Mouse (Mus musculus) limb, embryonic 12.5 days (tissue): ENCODE results near the gene Zfp825. TPM values are rescaled to one million over a fixed set of nuclear protein-coding genes. Genes with fewer than 3 reads are reported as not detected.
"Not testable (repeated sequence)": the region's sequence is repeated elsewhere in the genome, so short reads cannot be mapped to it uniquely, and the experiment has no call there.

Experiments used
- ATAC-seq: fragments of 200-750 bp; cut with Nextera tagmentation; 2 replicates; pipeline ENCODE4 v1.8.0; 2017; ENCODE audit warnings: low read depth, moderate TSS enrichment; ENCODE audit not compliant: insufficient number of reproducible peaks, insufficient read depth, low FRiP score, low TSS enrichment
- H3K27ac ChIP-seq: fragments of 300-500 bp; sonication (generic); 2 replicates; pipeline ENCODE4 v1.5.1; 2016; ENCODE audit warnings: mild to moderate bottlenecking, moderate library complexity
- H3K27me3 ChIP-seq: fragments of 300-500 bp; sonication (generic); 2 replicates; pipeline ENCODE4 v1.6.1; 2016; ENCODE audit warnings: mild to moderate bottlenecking, moderate library complexity
- H3K36me3 ChIP-seq: fragments of 300-500 bp; sonication (generic); 2 replicates; pipeline ENCODE4 v1.6.1; 2016; ENCODE audit warnings: mild to moderate bottlenecking, moderate library complexity
- H3K4me1 ChIP-seq: fragments of 300-500 bp; sonication (generic); replicated peaks from 2 replicates; pipeline ENCODE4 v1.6.1; 2016
- H3K4me2 ChIP-seq: fragments of 300-500 bp; sonication (generic); 2 replicates; pipeline ENCODE4 v1.6.1; 2016; ENCODE audit warnings: mild to moderate bottlenecking, moderate library complexity
- H3K4me3 ChIP-seq: fragments of 300-500 bp; sonication (generic); replicated peaks from 2 replicates; pipeline ENCODE4 v1.5.1; 2016; ENCODE audit warnings: mild to moderate bottlenecking
- H3K9ac ChIP-seq: fragments of 300-500 bp; sonication (generic); replicated peaks from 2 replicates; pipeline ENCODE4 v1.6.1; 2016; ENCODE audit warnings: mild to moderate bottlenecking, moderate library complexity
- H3K9me3 ChIP-seq: fragments of 300-500 bp; sonication (generic); 2 replicates; pipeline ENCODE4 v1.6.1; 2016; ENCODE audit warnings: mild to moderate bottlenecking, moderate library complexity
- WGBS: fragments of 180-500 bp; shearing (Covaris S2); methylation state at CpG from one replicate; pipeline ENCODE4 v1.1.7; 2016; 5-methylcytosine and 5-hydroxymethylcytosine counted together
- polyA plus RNA-seq: library from polyadenylated mRNA; unstranded; fragments of >200 nt; fragmentation: Nextera tagmentation; extraction: Ambion mirVana; gene quantifications from 2 replicates; pipeline ENCODE4 v1.2.1, GENCODE M21; 2016

Zfp825 gene
- polyA plus RNA-seq, result 22.1 and 28.4 TPM in 2 replicates

DNA sequence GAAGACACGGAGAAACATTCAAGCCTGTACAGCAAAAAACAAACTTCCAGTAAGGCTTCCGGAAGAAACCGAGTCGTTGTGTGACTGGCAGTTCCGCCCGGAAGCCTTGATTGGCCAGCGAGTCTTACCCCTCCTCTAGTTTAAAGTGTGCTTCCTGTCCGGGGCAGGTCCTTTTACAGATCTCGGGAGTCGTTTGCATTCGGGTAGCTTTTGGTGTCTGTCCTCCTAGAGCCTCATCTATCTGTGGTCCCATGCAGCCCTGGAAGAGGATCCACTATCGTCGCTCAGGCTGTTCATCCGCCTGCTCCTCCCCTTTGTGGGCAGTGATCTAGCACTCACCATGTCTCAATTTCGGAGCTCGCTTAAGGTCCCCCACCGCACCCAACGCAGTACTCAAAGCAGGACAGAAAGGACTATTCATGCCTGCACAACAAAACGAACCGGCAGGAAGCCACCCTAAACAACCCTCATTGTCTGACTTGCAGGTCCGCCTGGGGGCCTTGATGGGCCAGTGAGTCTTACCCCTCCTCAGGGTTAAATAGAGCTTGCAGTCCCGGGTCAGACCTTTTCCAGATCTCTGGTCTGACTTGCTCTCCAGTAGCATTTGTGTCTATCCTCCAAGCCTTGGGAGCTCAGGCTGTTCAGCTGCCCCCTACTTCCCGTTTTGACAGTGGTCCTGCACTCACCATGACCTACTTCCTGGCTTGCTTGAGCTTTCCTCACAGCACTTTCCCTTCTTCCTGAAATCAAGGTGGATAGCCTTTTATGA is at the start of gene Zfp825:
Gene Zfp825 (minus strand): TSS at position 82 of the 769 bp plus-strand sequence.
- peak within 1 kb of the TSS; percentile 61 for H3K4me3 ChIP-seq
- peak within 1 kb of the TSS; percentile 81 for H3K4me2 ChIP-seq
- WGBS, result under 1% methylated on average over 23 of the region's 23 CpGs
- ATAC-seq, result peak; percentile 98
- peak within 1 kb of the TSS; percentile 80 for H3K9ac ChIP-seq
- no peaks in the 10 kb centered on the region for H3K9me3 ChIP-seq
- no peaks in the 10 kb centered on the region for H3K27me3 ChIP-seq
- peak within 1 kb of the TSS; percentile 82 for H3K27ac ChIP-seq
- 0 out of 2 replicates have a peak, but pooled peaks cover 3% of the 10 kb centered on the region for H3K4me1 ChIP-seq
- no peaks in the 10 kb centered on the region for H3K36me3 ChIP-seq

DNA sequence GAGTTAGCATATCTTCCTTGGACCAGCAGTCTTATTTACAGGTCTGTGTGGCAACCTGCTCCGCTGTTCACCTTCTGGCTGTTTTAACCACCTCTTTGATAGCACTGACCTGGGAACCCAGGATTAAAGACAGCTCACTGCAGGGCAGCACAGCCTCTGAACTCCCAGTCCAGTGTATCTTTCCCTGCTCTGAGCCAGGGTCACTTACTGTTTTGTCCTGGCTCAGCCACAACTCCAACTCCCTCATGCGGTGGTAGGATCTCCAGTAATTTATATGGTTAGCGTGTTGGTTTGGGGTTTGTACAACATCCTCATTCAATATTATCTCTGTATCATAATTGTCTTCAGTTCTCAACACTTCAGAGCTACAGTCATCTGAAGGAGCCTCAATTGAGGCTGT is 41.6 kb upstream of the Zfp825 start:
- not testable (repeated sequence) for H3K36me3 ChIP-seq, H3K4me1 ChIP-seq, H3K9ac ChIP-seq, H3K27ac ChIP-seq, H3K27me3 ChIP-seq, H3K4me3 ChIP-seq, H3K4me2 ChIP-seq, H3K9me3 ChIP-seq, ATAC-seq
- WGBS, result 88% methylated on average over 3 of the region's 3 CpGs

DNA sequence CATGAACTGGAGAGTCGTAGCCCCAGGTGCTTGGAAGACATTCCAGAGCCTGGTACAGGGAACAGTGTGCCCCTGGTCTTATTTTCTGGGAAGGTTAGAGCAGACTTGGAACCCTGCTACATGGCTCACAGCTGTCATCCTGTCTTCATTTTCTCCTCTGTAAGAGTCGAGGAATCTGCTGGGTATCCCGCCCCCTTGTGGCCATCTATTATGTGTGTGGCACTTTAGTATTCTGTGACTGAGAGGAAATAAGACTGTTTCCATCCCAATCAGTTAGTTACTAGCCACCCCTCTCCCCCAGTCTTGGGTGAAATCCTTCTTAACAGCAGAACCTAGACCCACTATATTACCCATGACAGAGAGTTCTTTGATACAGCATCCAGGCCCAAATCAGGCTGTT is 41.1 kb upstream of the Zfp825 start:
- H3K27ac ChIP-seq, H3K9me3 ChIP-seq, H3K4me2 ChIP-seq, H3K9ac ChIP-seq, H3K4me1 ChIP-seq, ATAC-seq, H3K27me3 ChIP-seq, H3K4me3 ChIP-seq, H3K36me3 ChIP-seq: not testable (repeated sequence)
- 14% methylated on average over 3 of the region's 3 CpGs for WGBS

DNA sequence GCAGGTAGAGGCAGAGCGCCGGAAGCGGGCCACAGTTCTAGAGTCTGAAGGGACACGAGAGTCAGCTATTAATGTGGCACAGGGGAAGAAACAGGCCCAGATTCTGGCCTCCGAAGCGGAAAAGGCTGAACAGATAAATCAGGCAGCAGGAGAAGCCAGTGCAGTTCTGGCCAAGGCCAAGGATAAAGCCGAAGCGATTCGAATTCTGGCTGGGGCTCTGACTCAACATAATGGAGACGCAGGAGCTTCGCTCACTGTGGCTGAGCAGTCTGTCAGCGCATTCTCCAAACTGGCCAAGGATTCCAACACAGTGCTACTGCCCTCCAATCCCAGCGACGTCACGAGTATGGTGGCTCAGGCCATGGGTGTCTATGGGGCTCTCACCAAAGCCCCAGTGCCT is 40.3 kb upstream of the Zfp825 start:
- Histone ChIP-seq H3K36me3 (no peaks in the 10 kb centered on the region), H3K27ac (no peak overlapping the region), H3K9me3 (peaks cover 3% of the 10 kb centered on the region; the same call in 1 of the 2 replicates), H3K9ac (no peak overlapping the region), H3K4me2 (no peak overlapping the region), H3K4me3 (no peak overlapping the region), H3K27me3 (no peaks in the 10 kb centered on the region), H3K4me1 (no peaks in the 10 kb centered on the region)
- ATAC-seq, result no peak
- 90% methylated on average over 15 of the region's 15 CpGs for WGBS

DNA sequence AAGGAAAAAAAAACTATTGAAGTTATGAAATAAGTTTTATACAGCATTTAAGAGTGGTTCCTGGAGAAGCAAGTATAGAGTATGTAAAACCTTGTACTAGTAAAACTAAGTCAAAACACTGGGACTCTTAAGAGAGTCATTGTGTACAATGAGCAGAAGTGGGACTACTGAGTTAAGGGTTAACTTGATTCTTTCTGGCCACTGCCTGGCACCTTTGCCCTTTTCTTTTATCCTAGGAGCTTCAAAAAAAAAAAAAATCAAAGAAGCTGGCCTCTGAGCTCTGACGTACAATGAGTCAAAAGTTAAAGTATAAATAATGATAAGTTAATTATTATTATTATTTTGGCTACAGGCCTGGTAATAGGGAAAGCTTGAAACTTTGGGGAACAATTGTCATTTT is 37.5 kb upstream of the Zfp825 start:
- H3K9ac ChIP-seq, H3K27me3 ChIP-seq, H3K4me3 ChIP-seq, ATAC-seq, H3K4me1 ChIP-seq, H3K27ac ChIP-seq, H3K36me3 ChIP-seq, H3K9me3 ChIP-seq, H3K4me2 ChIP-seq: not testable (repeated sequence)
- WGBS, result 25% methylated on average over 1 of the region's 1 CpGs

DNA sequence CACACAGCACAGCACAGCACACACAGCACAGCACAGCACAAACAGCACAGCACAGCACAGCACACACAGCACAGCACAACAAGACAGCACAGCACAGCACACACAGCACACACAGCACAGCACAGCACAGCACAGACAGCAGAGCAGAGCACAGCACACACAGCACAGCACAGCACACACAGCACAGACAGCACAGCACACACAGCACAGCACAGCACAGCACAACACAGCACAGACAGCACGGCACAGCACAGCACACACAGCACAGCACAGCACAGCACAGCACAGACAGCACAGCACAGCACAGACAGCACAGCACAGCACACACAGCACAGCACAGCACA is 35.6 kb upstream of the Zfp825 start:
- ATAC-seq, result peak; percentile 64; the same call in 1 of the 2 replicates
- H3K4me1 ChIP-seq, result not testable (repeated sequence)

DNA sequence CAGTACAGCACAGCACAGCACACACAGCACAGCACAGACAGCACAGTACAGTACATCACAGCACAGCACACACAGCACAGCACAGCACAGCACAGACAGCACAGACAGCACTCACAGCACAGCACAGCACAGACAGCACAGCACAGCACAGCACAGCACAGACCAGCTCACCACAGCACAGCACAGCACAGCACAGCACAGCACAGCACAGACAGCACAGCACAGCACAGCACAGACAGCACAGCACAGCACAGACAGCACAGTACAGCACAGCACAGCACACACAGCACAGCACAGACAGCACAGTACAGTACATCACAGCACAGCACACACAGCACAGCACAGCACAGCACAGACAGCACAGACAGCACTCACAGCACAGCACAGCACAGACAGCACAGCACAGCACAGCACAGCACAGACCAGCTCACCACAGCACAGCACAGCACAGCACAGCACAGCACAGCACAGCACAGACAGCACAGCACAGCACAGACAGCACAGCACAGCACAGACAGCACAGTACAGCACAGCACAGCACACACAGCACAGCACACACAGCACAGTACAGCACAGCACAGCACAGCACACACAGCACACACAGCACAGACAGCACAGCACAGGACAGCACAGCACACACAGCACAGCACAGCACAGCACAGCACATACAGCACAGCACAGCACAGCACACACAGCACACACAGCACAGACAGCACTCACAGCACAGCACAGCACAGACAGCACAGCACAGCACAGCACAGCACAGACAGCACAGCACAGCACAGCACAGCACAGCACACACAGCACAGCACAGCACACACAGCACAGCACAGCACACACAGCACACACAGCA is 35.0 kb upstream of the Zfp825 start:
- H3K4me1 ChIP-seq, H3K4me3 ChIP-seq, H3K9ac ChIP-seq, H3K27ac ChIP-seq, H3K4me2 ChIP-seq, H3K36me3 ChIP-seq, H3K9me3 ChIP-seq, H3K27me3 ChIP-seq: not testable (repeated sequence)
- peak; percentile 66; the same call in 1 of the 2 replicates for ATAC-seq

More for the DNA sequence above, 35.6 kb upstream of the Zfp825 start:
- H3K27ac ChIP-seq, H3K27me3 ChIP-seq, H3K9me3 ChIP-seq, H3K36me3 ChIP-seq, H3K4me3 ChIP-seq, H3K4me2 ChIP-seq, H3K9ac ChIP-seq: not testable (repeated sequence)
- 17% methylated on average over 1 of the region's 1 CpGs for WGBS

DNA sequence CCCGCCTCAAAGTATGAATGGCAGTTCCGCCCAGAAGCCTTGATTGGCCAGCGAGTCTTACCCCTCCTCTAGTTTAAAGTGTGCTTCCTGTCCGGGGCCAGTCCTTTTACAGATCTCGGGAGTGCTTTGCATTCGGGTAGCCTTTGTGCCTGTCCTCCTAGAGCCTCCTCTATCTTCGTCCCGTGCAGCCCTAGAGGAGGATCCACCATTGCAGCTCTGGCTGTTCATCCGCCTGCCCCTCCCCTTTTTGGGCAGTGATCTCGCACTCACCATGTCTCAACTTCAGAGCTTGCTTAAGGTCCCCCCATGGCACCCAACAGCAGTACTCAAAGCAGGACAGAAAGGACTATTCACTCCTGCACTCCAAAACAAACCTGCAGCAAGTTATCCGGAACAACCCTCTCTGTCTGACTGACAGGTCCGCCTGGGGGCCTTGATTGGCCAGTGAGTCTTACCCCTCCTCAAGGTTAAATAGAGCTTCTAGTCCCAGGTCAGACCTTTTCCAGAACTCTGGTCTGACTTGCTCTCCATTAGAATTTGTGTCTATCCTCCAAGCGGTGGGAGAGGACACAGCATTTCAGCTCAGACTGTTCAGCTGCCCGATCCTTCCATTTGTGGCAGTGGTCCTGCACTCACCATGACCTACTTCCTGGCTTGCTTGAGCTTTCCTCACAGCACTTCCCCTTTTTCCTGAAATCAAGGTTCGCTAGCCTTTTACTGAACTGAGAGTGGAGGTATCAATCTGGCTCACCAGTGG is 28.9 kb upstream of the Zfp825 start:
- Histone ChIP-seq H3K4me1 (no peaks in the 10 kb centered on the region), H3K9me3 (no peaks in the 10 kb centered on the region), H3K9ac (peak overlapping the region; percentile 66), H3K27ac (peak overlapping the region; percentile 92), H3K4me2 (peak overlapping the region; percentile 65), H3K27me3 (no peaks in the 10 kb centered on the region), H3K36me3 (no peaks in the 10 kb centered on the region), H3K4me3 (peak overlapping the region; percentile 51)
- WGBS, result 3% methylated on average over 15 of the region's 15 CpGs
- peak; percentile 97 for ATAC-seq

DNA sequence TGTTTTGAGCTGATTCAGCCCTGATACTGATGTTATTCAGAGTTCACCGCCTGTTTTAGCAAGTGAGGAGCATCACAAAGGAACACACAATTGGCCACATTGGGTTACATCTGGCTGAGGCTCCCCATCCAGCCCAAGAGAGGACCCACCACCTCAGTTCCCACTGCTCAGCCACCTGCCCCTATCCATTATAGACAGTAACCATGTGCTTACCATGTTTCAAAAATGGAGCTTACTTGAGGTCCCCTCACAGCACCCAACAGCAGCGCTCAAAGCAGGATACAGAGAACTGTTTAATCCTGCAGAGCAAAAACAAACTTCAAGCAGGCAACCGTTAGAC is 28.3 kb upstream of the Zfp825 start:
- Histone ChIP-seq H3K4me2 (peak overlapping the region; percentile 65), H3K4me3 (peak overlapping the region; percentile 51), H3K27ac (peak overlapping the region; percentile 92; the same call in 1 of the 2 replicates), H3K9ac (peak overlapping the region; percentile 66)
- not testable (repeated sequence) for H3K4me1 ChIP-seq, H3K36me3 ChIP-seq, H3K27me3 ChIP-seq, ATAC-seq, H3K9me3 ChIP-seq
- WGBS, result 5% methylated on average over 3 of the region's 3 CpGs

DNA sequence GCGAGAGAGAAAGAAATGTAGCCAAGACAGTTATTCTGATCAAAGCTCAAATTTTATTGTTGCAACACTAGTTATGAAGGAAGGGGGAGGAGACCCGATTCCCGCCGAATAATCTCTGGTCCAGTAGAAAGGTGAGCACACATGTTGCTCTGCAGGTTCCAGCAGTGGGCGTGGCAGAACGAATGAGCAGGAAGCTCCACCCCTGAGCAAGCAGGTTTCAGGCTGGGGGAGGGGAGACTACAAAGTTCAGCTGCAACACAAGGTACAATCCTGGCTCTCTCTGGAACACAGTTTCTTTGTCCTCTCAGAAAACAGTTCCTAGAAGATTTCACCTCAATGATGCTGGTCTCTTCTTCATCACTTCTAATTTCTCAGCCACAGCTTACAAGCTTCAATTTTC is 14.2 kb upstream of the Zfp825 start:
- not testable (repeated sequence) for H3K9ac ChIP-seq, H3K27me3 ChIP-seq, H3K4me1 ChIP-seq, H3K27ac ChIP-seq, ATAC-seq, H3K4me2 ChIP-seq, H3K36me3 ChIP-seq, H3K9me3 ChIP-seq, H3K4me3 ChIP-seq
- 80% methylated on average over 6 of the region's 6 CpGs for WGBS

DNA sequence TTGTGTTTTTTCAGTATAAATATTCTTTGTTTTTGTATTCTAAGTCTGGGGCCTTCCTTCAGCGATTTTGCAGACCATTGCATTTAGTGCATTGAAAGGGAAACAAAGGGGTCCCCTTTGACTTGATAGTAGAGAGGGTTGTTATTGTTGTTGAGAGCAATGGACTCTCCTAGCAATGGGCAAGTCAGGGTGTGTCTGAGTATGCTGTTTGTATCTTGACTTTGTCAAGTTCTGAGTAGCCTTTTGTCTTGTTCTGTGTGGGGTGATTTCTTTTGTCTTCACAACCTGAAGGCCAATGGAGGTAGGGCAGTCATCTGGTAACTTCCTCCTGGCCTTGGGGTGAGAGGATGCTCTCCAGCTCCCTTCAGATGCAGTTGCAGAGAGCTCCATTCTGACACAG is 9.1 kb upstream of the Zfp825 start:
- not testable (repeated sequence) for H3K4me3 ChIP-seq, H3K27ac ChIP-seq, H3K36me3 ChIP-seq, H3K4me1 ChIP-seq, H3K27me3 ChIP-seq, H3K4me2 ChIP-seq, H3K9ac ChIP-seq, H3K9me3 ChIP-seq, ATAC-seq
- 83% methylated on average over 1 of the region's 1 CpGs for WGBS
